23 mouse cellular contexts compared by ENCODE assay signal in genomic region chr6:48967868-48968267, GRCm38 (mm10). TPM values are rescaled to one million over a fixed set of nuclear protein-coding genes. Genes with fewer than 3 reads are reported as not detected.
DNase-seq lines count a peak whose midpoint lies in the region; ATAC-seq lines count a peak whose summit lies in the region.
"Had no signal": no experiment of that assay in that cellular context is flagged by ENCODE, and none has a peak within 500 bp of the region (broad histone marks: within the 10 kb centered on the region; RNA-seq: fewer than 3 reads in every experiment).

No protein-coding gene starts in this region.

- ATAC-seq in granulocyte monocyte progenitor cell, adult 5-6 weeks (replicated peaks; ENCODE audit: poor library complexity, severe bottlenecking): peak; percentile 98
- ATAC-seq in megakaryocyte progenitor cell, adult 5-6 weeks (replicated peaks; ENCODE audit: poor library complexity): peak; percentile 93
- ATAC-seq: activated CD4-positive, CD25-positive, alpha-beta regulatory T cell, adult 4 months; forebrain, embryonic 14.5 days; forebrain, postnatal 0 days; hindbrain, postnatal 0 days; inflammation-experienced regulatory T-cells, adult 6 months had no signal

- DNase-seq in lung, postnatal 36 days: peak; percentile 24
- no peak for DNase-seq in lung, postnatal 14 days
- no peak for DNase-seq in adrenal gland, postnatal 36 days
- DNase-seq in cerebellum, postnatal 36 days: no peak
- DNase-seq: adrenal gland, adult 8-10 months; adrenal gland, postnatal 25 days; cerebellum, adult 18-20 months; cerebellum, adult 9-11 months; cerebellum, postnatal 25 days; forebrain, postnatal 0 days; gastrocnemius, adult 2 months; gastrocnemius, postnatal 14 days; heart, adult 18-20 months; heart, postnatal 10 days; heart, postnatal 36 days had no signal

RNA-seq across cellular contexts. Expression of gene Doxl2, which starts 6.9 kb away (rescaled TPM):
- not detected in 2 replicates for total RNA-seq in granulocyte monocyte progenitor cell, adult 5-6 weeks (2014; fragmentation: Nextera tagmentation)
- total RNA-seq in granulocyte monocyte progenitor cell, adult 5-6 weeks (2017): not detected in 2 replicates
- total RNA-seq in megakaryocyte progenitor cell, adult 5-6 weeks (2015): not detected in 2 replicates
- not detected in 2 replicates for total RNA-seq in megakaryocyte progenitor cell, adult 5-6 weeks (2017)
- total RNA-seq in adrenal gland, postnatal 36 days (2021): not detected
- total RNA-seq: adrenal gland, postnatal 25 days; forebrain, postnatal 0 days; gastrocnemius, adult 2 months; gastrocnemius, postnatal 14 days; gastrocnemius, postnatal 4 days; heart, adult 18-20 months; heart, postnatal 10 days; heart, postnatal 36 days; hindbrain, postnatal 0 days had no signal

RNA-seq across cellular contexts. Expression of gene Svs1, which starts 18.8 kb away (rescaled TPM):
- total RNA-seq in granulocyte monocyte progenitor cell, adult 5-6 weeks (2014; fragmentation: Nextera tagmentation): not detected in 2 replicates
- total RNA-seq in granulocyte monocyte progenitor cell, adult 5-6 weeks (2017): not detected in 2 replicates
- total RNA-seq in megakaryocyte progenitor cell, adult 5-6 weeks (2015): not detected in 2 replicates
- not detected in 2 replicates for total RNA-seq in megakaryocyte progenitor cell, adult 5-6 weeks (2017)
- total RNA-seq in adrenal gland, postnatal 36 days (2021): not detected
- total RNA-seq: ES-E14; forebrain, postnatal 0 days; gastrocnemius, adult 2 months; gastrocnemius, postnatal 14 days; gastrocnemius, postnatal 4 days; heart, adult 18-20 months; heart, postnatal 10 days; heart, postnatal 36 days; hindbrain, postnatal 0 days had no signal

RNA-seq across cellular contexts. Expression of gene 1600015I10Rik, which starts 38.2 kb away (rescaled TPM):
- not detected in 2 replicates for total RNA-seq in granulocyte monocyte progenitor cell, adult 5-6 weeks (2014; fragmentation: Nextera tagmentation)
- not detected in 2 replicates for total RNA-seq in granulocyte monocyte progenitor cell, adult 5-6 weeks (2017)
- not detected in 2 replicates for total RNA-seq in megakaryocyte progenitor cell, adult 5-6 weeks (2015)
- total RNA-seq in megakaryocyte progenitor cell, adult 5-6 weeks (2017): not detected in 2 replicates
- total RNA-seq in adrenal gland, postnatal 36 days (2021): not detected
- total RNA-seq: adrenal gland, adult 8-10 months; adrenal gland, postnatal 25 days; ES-E14; forebrain, postnatal 0 days; gastrocnemius, adult 2 months; gastrocnemius, postnatal 14 days; gastrocnemius, postnatal 4 days; heart, adult 18-20 months; heart, postnatal 10 days; heart, postnatal 36 days; hindbrain, postnatal 0 days had no signal
